Mouse (Mus musculus): ENCODE results near the gene Sdk2.

- no peak for TF ChIP-seq POLR2A (IDR thresholded peaks at IDR 0.05; ENCODE audit: borderline replicate concordance, extremely low read depth, low read depth, low read length)
- TF ChIP-seq CTCF (IDR thresholded peaks at IDR 0.05; ENCODE audit: insufficient read depth, low read length): no peak
These were observed 260.9 kb downstream of the Sdk2 start for GRCm38 (mm10) chr11:113805974-113806373.

All from lung, adult 2 months (tissue).